Mouse (Mus musculus): ENCODE measurements at regions not wholly inside any gene's neighbourhood (a gene's known extent, or its start where the extent isn't known, plus 50 kb on each side); places are given as distances from the start of the nearest gene placed in this dataset.

DNA sequence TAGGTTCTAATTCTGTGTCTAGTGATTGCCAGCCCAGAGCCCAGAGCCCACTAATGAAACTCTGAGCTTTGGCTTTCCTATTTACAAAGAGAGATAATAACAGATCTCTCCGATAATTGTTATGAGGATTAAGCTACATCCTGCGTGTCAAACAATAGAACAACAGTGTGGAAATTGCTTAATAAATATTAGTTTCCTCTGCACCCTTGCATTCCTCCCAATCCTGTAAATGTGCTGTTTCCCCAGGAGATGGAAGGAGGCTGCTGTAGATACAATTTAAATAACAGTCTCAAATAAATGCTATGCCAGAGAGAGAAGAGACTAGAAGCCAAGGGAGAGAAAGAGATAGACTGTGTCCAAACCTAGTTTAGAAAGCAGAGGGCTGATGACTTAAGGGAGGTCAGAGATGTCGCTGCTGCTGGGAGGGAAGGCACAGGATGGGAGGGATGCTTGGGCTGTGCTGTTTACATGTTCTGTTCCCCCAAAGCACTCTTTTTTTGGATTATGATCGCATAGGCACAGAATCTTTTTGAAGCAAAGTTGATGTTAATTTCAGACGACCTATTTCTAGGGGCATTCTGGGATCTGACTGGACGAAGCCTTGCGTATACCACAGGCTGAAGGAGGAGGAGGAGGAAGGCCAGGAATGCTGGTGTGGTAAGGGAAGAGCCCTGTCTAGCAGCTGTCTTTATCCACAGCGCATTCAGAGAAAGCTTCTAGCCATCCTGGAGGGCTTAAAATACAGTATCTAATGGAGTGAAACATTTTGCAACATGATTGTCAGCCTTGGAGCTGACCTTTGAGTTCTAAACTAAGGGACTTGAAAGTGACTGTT, 103.4 kb upstream of the Fbxo11 start:
- Histone ChIP-seq H3K4me1 (ENCODE audit: control insufficient read depth, insufficient read depth, low read length) (peaks cover 4% of the 10 kb centered on the region; the same call in 1 of the 2 replicates), H3K27ac (ENCODE audit: insufficient read depth, low read depth, low read length) (no peak overlapping the region), H3K4me3 (ENCODE audit: insufficient read depth, low read depth, low read length) (no peak overlapping the region)
- TF ChIP-seq CTCF (IDR thresholded peaks at IDR 0.05; ENCODE audit: insufficient read depth, low read depth, low read length) (no peak), POLR2A (IDR thresholded peaks at IDR 0.05; ENCODE audit: insufficient read depth, low read depth, low read length) (no peak)
- 47% methylated on average over 8 of the region's 8 CpGs for WGBS

DNA sequence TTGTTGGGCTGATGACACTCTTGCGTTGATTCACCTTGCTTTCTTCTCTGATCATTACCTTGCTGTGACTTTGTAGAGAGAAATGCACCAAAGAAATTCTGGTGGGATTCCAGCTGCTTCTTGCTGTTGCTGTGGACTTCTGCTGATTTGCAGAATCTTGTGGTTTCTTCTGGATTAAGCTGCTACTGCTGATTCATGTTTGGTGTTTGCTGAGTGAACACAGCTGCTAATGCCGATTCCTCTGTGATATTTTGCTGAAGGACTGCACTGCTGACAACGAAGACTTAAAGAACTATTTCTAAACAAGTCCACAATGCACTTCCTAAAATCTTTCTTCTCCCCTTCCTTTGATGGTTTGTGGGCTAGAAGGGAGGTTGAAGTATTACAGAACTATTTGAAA, 106.5 kb upstream of the Fbxo11 start:
- 89% methylated on average over 3 of the region's 3 CpGs for WGBS
- Histone ChIP-seq H3K4me1 (ENCODE audit: control insufficient read depth, insufficient read depth, low read length) (peaks cover 9% of the 10 kb centered on the region), H3K4me3 (ENCODE audit: insufficient read depth, low read depth, low read length) (no peak overlapping the region), H3K27ac (ENCODE audit: insufficient read depth, low read depth, low read length) (no peak overlapping the region)
- TF ChIP-seq POLR2A (IDR thresholded peaks at IDR 0.05; ENCODE audit: insufficient read depth, low read depth, low read length) = no peak
- no peak for TF ChIP-seq CTCF (IDR thresholded peaks at IDR 0.05; ENCODE audit: insufficient read depth, low read depth, low read length)

DNA sequence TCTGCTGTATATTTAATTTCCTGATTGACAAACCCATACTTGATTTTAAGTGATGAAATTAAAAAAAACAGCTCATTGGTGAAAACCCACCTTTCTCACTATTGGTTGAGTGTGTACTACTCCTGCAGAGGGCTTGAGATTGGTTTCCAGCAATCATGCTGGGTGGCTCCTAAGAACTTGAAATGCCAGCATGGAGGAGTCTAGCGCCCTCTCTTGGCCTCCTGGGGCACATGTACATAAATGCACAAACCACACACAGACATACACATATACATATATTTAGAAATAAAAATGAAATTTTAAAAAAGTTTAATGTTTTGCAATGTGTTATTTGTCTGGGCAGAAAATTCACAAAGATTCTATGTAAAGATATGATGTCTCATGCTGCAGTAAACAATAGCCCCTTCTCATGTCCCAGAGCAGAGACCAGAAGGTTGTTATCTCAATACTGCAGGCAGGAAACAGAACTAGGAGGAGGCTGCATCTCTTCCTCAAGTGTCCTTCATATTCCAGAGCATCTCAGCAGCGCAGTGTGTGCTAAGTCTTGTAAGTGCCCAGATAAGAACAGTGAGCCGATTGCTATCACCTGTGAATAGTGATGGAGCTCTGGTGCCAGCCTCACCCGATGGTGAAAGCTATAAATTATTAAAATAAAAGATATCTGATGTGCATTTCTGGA, 108.4 kb upstream of the Fbxo11 start:
- H3K4me1 ChIP-seq (ENCODE audit: control insufficient read depth, insufficient read depth, low read length) = peaks cover 8% of the 10 kb centered on the region
- no peak overlapping the region for H3K4me3 ChIP-seq (ENCODE audit: insufficient read depth, low read depth, low read length)
- no peak for TF ChIP-seq CTCF (IDR thresholded peaks at IDR 0.05; ENCODE audit: insufficient read depth, low read depth, low read length)
- no peak overlapping the region for H3K27ac ChIP-seq (ENCODE audit: insufficient read depth, low read depth, low read length)
- 79% methylated on average over 4 of the region's 4 CpGs for WGBS

DNA sequence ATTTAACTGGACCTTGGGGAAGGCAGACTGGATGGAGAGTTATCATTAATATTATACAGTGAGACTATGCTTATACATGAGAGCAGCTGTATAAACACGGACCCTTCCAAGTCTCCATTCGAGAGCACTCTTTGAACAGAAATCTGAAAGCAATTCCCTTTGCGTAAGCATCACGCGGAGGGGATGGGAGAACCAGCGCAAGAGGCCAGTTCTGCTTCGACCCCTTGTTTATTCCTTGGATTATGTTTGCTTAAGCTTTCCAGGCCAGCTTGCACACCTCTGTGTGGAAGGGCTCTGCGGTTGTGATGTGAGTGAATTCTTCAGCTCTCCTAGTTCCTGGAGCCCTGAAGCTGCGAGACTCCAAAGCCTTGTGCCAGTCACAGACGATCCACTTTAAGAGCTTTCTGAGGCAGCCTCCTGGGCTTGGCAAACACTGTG, 109.2 kb upstream of the Fbxo11 start:
- 64% methylated on average over 10 of the region's 10 CpGs for whole genome bisulfite sequencing
- no peak overlapping the region for H3K27ac ChIP-seq (ENCODE audit: insufficient read depth, low read depth, low read length)
- H3K4me1 ChIP-seq (ENCODE audit: control insufficient read depth, insufficient read depth, low read length) = peaks cover 5% of the 10 kb centered on the region
- no peak for TF ChIP-seq CTCF (IDR thresholded peaks at IDR 0.05; ENCODE audit: insufficient read depth, low read depth, low read length)
- no peak for TF ChIP-seq POLR2A (IDR thresholded peaks at IDR 0.05; ENCODE audit: insufficient read depth, low read depth, low read length)
- no peak overlapping the region for H3K4me3 ChIP-seq (ENCODE audit: insufficient read depth, low read depth, low read length)

DNA sequence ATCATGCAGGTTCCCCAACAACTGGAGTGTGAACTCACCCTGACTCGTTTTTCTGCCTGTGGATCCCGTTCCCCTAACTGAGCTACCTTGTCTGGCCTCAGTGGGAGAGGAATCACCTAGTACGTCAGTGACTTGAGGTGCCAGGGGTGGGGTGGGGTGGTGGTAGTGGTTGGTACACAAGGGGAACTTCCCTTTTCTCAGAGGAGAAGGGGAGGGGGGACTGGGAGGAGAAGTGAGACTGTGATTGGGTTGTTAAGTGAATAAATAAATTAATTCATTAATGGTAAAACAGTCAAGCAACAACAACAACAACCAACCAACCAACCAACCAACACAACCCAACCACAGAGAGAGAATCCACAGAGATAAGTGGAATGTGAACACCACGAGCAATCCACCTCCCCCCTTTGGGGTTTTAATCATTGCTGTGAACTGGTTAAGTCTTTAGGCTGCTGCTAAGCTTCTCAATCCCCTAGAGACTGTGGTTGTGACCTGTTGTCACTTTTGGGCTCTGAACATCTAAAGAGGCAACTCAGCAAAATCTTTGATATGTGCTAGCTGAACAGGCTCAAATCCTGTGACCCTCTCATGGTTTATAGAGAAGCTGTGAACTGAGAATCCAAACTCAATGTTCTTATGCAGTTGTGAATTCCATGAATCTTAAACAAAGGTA, 111.0 kb upstream of the Fbxo11 start:
- Histone ChIP-seq H3K4me3 (ENCODE audit: insufficient read depth, low read depth, low read length) (no peak overlapping the region), H3K27ac (ENCODE audit: insufficient read depth, low read depth, low read length) (no peak overlapping the region), H3K4me1 (ENCODE audit: control insufficient read depth, insufficient read depth, low read length) (peaks cover 5% of the 10 kb centered on the region)
- WGBS = 87% methylated on average over 4 of the region's 4 CpGs
- no peak for TF ChIP-seq POLR2A (IDR thresholded peaks at IDR 0.05; ENCODE audit: insufficient read depth, low read depth, low read length)
- no peak for TF ChIP-seq CTCF (IDR thresholded peaks at IDR 0.05; ENCODE audit: insufficient read depth, low read depth, low read length)

DNA sequence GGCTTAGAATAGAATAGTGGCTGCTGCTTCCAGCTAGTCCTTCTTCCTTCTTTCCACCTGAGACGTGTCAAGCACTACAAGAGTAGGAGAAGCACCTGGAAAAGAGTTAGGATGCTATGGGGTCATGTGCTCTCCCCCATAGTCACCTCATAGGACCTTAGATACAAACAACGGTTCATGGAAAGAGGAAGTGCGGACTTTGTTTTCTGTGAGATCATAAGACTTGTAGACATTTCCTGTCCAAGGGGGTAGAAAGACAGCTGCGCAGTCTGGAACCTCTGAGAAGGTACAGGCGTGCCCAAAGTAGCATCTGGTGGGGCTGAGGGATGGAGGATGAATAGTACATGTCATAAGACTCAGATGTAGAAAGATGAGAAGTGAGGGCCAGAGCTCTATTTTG, 125.6 kb upstream of the Fbxo11 start:
- H3K4me3 ChIP-seq (ENCODE audit: insufficient read depth, low read depth, low read length) = no peak overlapping the region
- H3K4me1 ChIP-seq (ENCODE audit: control insufficient read depth, insufficient read depth, low read length) = no peaks in the 10 kb centered on the region
- no peak overlapping the region for H3K27ac ChIP-seq (ENCODE audit: insufficient read depth, low read depth, low read length)
- TF ChIP-seq POLR2A (IDR thresholded peaks at IDR 0.05; ENCODE audit: insufficient read depth, low read depth, low read length) (no peak), CTCF (IDR thresholded peaks at IDR 0.05; ENCODE audit: insufficient read depth, low read depth, low read length) (no peak)
- 92% methylated on average over 5 of the region's 5 CpGs for WGBS

DNA sequence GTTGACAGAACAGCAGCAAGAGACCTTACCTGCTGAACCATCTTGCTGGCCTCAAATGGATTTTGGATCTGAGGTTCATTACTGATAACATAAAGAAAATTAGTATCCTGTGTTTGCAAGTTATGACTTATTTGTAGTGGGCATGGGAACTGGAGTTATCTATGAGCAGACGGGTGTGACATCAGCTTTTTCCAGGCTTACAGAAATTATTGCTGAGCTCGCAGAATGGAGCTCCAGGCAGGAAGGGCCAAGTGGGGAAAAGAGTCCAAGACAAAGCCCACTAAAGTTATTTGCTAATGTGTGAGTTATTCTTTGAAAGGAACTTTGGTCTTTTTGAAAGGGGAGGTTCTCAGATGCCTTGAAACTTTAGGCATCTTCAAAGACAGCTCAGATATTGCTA, 126.4 kb upstream of the Fbxo11 start:
- no peak overlapping the region for H3K27ac ChIP-seq (ENCODE audit: insufficient read depth, low read depth, low read length)
- WGBS = 93% methylated on average over 2 of the region's 2 CpGs
- H3K4me3 ChIP-seq (ENCODE audit: insufficient read depth, low read depth, low read length) = no peak overlapping the region
- H3K4me1 ChIP-seq (ENCODE audit: control insufficient read depth, insufficient read depth, low read length) = no peaks in the 10 kb centered on the region
- TF ChIP-seq CTCF (IDR thresholded peaks at IDR 0.05; ENCODE audit: insufficient read depth, low read depth, low read length) = no peak
- no peak for TF ChIP-seq POLR2A (IDR thresholded peaks at IDR 0.05; ENCODE audit: insufficient read depth, low read depth, low read length)

DNA sequence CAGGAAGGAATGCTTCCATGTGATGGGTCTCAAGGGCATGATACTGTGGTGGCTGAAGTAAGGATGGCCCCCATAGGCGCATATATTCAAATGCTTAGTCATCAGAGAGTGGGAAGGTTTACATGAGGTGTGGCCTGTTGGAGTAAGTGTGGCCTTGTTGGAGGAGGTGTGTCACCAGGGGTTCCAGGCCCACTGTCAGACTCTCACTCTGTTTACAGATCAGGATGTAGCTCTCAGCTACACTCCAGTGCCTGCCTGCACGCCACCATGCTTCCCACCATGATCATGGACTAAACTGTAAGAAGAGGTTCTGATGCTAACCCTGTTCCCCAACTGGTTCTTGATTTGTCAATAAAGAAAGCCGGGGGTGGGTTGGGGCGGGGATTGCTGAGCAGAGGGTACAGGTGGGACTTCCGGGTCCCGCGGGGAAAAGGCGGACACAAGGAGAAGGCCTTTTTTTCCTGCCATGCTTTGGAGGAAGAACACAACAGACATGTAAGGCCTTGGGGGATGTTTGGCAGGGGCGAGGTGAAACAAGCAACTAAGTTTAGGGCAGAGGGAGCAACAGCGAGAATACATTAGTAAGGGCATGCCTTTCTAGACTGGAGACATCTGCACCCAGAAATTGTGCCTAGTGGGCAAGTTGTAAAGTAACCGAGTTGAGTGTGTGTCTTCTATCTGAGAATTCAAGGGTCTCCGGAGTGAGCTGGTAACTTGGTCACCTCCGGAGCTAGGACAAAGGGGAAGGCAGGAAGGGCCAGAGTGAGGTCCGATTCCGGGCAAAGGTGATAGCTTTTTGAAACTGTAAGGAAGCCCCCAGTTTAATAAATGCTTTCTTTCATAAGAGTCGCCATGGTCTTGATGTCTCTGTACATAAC, 127.1 kb upstream of the Fbxo11 start:
- TF ChIP-seq CTCF (IDR thresholded peaks at IDR 0.05; ENCODE audit: insufficient read depth, low read depth, low read length) (no peak), POLR2A (IDR thresholded peaks at IDR 0.05; ENCODE audit: insufficient read depth, low read depth, low read length) (no peak)
- H3K4me1 ChIP-seq (ENCODE audit: control insufficient read depth, insufficient read depth, low read length) = no peaks in the 10 kb centered on the region
- WGBS = 94% methylated on average over 16 of the region's 16 CpGs
- H3K4me3 ChIP-seq (ENCODE audit: insufficient read depth, low read depth, low read length) = no peak overlapping the region
- no peak overlapping the region for H3K27ac ChIP-seq (ENCODE audit: insufficient read depth, low read depth, low read length)

Data from olfactory bulb, adult 2 months (tissue).